Mouse (Mus musculus): ENCODE data around the gene Gm10188.

Gene Gm10188

DNA sequence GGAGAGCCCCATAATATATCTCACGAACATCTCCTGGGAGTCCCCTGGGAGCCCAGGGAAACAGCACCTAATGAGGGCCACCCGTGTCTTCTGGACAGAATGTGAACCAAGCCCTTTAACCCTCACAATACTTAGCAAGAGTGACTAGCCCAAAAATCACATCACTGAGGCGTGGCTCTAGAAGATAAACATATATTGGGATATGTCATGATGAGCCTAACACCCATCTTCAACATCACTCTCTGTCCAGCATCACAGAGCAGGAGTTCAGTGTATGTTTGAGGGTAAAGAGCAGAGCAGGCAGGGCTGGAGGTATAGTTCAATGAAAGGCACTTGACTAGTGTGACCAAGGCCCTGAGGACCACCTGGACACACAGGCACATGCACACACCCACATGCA lies at the start of gene Gm10188:
Gm10188 (minus strand) TSS at position 101 of the 400 bp plus-strand sequence.
- DNase-seq: no peak

DNA sequence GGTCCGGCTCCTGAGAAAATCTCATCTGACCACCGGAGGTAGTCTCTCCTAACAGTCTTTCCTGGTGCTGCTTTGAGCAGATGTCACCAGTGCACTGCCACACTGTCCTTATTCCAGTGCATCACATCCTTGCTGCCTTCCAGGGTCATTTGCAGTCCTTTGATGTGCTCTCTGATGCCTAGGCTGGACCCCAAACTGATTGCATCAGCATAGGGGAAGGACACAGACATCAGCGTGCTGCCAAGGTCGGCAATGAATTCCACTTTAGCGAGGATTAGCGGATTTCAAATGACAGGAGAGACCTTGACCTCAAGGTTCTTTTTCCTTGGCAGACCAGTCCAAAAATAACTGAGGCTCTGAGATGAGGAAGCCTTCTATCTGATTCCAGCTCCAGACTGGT lies 47.6 kb upstream of the Gm10188 start:
- no peak for DNase-seq

DNA sequence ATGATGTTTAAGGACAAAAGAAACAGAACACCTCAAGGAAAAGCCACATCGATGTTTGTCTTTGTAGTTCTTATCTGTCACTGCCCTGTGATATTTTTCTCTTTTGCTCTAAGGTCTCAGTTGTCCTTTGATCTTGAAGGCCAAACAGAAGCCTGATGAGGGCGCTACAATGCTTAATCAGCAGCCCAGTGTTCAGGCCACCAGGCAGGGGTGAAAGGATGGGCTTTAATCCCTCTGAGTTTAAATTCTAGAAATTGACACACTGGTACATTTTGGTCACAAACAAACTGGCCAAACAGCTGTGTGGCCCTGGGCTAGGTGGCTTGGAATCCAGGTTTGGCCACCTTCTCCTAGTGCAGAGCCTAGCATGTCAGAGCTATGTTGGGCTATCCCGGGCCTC lies 47.1 kb upstream of the Gm10188 start:
- no peak for DNase-seq

DNA sequence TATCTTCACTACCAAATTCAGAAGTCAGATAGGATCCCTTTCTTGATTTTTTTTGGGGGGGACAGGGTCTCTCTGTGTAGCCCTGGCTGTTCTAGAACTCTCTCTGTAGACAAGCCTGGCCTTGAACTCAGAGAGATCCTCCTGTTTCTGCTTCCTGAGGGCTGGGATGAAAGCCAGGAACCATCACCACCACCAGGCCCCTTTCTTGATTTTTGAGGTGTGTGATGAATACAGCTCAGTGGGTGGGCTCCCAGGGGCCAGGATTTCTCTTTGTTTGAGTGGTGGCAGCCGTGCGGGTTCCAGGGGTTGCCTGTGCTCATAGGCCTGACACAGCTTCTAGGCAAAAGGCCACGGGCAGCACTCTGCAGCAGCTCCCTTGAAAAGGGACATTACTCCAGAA lies 41.7 kb upstream of the Gm10188 start:
- DNase-seq: no peak

DNA sequence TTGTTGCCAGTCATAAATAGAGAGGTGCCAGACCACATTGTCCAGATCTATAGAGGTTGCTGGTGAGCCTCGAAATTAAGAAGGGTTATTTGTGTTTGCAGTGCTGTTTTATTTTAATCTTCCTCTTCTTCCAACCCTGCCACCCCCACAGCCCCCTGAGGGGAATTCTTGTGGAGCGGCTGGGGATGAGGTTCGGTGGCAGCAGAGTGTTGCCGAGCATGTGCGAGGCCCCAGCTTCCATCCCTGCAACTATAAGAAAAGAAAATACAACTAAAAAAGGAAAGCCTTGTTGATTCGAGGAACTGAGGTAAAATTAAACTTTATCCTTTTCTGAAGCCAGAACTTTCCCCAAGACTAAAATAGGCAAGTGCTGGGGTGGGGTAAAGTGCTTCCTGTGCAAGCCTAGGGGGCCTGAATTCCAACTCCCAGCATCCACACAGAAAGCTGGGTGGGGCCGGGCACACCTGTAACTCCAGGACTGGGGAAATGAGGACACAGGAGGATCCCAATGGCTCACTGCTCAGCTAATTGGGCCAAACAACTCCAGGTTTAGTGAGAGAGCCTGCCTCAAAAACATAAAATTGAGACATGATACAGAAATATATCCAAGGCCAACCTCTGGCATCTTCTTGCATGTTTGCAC lies 39.0 kb upstream of the Gm10188 start:
- DNase-seq: no peak

DNA sequence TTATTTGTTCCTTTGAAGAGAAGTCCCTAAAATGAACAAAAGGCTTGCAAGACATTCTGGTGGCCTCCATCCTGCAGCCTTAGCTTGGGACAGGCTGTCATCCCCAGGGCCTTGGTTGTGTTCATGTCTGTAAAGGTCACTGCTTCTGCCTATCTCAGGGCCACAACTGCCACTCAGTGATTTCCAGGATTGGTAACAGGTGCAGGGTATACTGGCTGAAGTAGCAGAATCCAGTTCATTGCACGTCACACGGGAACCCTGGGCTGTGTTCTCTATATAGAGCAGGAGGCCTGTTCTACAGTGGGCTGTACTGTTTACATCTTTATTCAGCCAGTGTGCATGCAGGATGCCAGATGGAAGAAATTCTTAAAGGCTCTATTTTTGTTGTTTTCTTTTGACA lies 38.4 kb upstream of the Gm10188 start:
- no peak for DNase-seq

DNA sequence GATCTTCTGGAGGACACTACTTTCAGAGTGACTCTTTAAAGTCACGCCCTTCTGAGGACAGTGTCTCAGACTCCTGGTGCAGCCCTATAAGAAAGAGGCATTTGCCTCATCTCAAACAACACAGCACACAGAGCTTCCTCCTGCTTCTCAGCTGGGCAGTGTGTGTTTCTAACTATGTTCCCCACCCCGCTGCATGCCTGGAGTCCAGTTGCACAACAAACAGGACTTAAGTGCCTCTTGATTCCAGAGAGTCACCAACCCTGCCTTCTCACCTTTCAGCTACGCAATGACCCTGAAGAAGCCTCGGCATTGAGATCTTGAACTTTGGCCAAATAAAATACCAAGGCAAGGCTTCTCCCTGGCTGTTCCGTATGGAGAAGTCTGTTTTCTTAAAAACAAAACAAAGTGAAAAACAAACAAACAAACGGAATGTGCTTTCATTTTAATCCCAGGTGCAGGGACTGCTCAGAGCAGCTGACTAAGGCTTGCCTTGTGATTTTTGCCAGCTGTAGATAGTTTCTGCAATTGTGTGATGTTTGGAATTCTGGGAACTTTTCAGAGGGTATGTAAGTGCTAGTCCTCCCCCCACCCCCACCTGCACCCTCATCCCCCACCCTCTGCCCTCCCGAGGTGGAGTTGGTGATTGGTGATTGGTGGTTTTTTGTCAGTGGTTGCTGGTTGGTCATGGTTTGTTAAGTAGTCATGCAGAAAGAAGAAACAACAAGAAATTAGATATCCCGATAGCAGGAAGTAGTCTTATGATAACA lies 37.4 kb upstream of the Gm10188 start:
- DNase-seq: peak; percentile 21

DNA sequence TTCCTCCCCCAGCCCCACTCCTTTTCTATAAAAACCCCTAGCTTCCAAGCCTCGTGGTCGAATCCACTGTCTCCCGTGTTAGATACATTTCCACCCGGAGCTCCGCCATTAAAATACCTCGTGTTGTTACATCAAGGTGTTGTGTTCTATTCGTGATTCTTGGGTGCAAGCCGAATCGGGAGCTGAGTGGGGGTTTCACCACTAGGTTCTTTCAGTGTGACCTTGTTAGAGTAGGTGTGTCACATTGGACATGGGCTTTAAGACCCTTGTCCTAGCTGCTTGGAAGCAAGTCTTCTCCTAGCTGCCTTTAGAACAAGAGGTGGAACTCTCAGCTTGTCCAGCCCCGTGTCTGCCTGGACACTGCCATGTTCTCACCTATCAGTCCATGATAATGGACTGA lies 36.4 kb upstream of the Gm10188 start:
- no peak for DNase-seq

DNA sequence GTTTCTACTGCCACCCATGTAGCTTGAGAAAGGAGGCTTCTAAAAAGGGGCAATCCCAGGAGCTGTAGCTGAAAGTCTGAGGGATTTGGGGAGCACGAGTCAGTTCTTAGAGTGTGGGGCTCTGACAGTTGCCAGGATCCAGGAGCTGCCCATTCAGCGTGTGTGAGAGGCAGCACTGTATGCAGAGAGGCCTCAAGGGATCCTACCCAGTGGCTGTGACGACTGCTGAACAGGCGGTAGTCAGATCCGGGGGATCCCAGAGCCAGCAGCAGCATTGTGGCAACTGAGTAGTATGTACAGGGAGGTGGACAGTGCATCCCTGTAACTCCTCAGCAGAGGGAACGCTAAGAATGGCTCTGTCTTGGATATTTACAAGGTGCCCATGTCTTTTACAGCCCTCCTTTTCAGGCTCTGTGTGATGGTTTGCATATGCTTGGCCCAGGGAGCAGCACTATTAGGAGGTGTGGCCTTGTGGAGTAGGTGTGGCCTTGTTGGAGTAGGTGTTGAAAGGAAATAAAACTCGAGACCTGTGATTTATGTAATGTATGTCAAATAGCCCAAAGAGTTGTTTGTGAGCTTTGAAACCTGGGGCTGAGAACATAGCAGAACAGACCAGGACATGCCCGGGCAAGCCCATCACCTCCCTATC lies 35.8 kb upstream of the Gm10188 start:
- no peak for DNase-seq

DNA sequence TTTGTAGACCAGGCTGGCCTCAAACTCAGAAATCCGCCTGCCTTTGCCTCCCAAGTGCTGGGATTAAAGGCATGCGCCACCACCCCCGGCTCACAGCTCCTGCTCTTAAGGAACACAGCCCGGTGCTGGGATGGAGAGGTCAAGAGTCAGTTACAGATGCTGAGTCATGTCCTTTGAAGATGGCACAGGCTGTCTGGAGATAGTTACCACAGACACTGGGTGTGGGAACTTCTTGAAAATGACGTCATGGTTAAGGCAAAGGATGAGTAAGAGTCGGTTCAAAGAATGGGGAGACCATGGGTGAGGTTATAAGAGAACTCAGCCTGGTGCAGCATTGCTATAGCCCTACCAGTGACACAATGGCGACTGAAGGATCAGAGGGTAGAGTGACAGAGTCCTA lies 35.0 kb upstream of the Gm10188 start:
- DNase-seq: no peak

GRCm38 (mm10) chr1:132263618-132264017 lies 34.1 kb upstream of the Gm10188 start:
- no peak for DNase-seq

DNA sequence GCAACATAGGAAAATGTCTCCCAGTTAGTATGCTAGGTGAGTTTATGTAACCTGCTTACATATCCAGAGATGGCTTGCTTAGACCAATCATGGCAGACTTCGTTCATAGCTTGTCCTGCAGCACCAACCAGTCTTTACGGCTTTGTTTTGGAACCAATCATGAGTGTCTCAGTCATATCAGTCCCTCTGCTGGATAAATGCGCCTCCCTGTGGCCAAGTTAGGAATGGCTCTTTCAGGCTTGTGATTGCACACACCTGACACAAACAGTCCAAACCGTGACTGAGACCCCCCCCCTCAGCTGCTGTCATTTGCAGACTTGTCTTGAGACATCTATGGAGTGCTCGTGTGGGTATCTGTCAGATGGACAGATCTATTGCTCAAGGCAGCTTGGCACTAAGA lies 31.5 kb upstream of the Gm10188 start:
- DNase-seq: no peak

DNA sequence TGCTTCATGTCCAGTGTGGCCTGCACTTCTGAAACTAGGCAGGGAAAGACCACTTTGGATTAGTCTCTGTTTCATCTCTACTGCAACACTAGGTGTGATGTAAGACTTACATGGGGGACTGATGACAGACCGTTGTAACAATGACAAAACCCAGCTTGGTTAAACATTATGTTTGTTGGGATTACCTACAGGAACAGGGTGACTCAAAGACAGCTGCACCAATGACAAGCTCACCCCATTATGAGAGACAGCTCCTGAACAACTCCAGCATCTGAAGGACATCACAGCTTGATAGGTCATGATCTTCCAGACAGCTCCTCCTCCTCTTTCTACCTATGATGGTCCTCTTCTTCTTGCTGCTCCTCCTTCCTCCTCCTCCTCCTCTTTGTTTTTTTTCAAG lies 30.8 kb upstream of the Gm10188 start:
- no peak for DNase-seq

DNA sequence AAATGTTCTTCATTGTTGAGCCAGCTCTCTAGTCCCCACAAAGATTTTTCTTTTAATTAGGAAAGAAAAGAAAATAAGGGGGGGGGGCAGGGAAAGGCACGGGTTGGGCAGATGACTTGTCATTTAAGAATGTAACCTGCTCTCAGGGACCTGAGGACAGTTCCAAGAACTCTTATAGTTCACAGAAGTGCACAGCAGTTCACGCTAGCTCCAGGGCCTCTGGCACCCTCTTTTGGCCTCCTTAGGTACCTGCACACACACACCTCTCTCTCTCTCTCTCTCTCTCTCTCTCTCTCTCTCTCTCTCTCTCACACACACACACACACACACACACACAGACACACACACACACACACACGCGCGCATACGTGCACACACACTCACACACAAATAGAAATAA lies 24.9 kb upstream of the Gm10188 start:
- DNase-seq: no peak

- peak; percentile 26 for DNase-seq
Observed at GRCm38 (mm10) chr1:132246641-132247040, 17.1 kb upstream of the Gm10188 start.

GRCm38 (mm10) chr1:132246137-132246536 lies 16.6 kb upstream of the Gm10188 start:
- no peak for DNase-seq

- DNase-seq: no peak
Observed at GRCm38 (mm10) chr1:132245010-132245409, 15.4 kb upstream of the Gm10188 start.

GRCm38 (mm10) chr1:132237585-132238159 lies 8.1 kb upstream of the Gm10188 start:
- peak; percentile 71 for DNase-seq

GRCm38 (mm10) chr1:132234757-132235273 lies 5.2 kb upstream of the Gm10188 start:
- no peak for DNase-seq

DNA sequence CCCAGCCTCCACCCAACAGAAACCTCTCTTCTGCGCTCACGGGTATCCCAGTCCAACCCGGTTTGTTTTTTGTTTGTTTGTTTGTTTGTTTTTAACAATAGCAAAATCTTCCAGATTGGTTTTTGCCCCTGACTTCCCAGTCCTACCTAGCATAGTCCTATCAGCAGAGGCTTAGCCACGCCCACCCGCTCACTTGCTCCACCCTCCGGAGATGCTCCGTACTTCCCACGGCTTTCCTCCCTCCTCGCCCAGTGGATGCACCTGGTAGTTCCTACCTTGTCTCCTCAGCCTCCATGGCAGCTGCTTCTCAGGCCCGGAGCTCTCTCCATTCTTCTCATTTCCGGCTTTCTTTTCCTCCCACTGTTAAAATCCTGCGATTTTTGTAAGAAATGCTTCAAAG lies 4.0 kb upstream of the Gm10188 start:
- peak; percentile 44 for DNase-seq

- no peak for DNase-seq
Observed at GRCm38 (mm10) chr1:132231470-132232274, 2.1 kb upstream of the Gm10188 start.

DNA sequence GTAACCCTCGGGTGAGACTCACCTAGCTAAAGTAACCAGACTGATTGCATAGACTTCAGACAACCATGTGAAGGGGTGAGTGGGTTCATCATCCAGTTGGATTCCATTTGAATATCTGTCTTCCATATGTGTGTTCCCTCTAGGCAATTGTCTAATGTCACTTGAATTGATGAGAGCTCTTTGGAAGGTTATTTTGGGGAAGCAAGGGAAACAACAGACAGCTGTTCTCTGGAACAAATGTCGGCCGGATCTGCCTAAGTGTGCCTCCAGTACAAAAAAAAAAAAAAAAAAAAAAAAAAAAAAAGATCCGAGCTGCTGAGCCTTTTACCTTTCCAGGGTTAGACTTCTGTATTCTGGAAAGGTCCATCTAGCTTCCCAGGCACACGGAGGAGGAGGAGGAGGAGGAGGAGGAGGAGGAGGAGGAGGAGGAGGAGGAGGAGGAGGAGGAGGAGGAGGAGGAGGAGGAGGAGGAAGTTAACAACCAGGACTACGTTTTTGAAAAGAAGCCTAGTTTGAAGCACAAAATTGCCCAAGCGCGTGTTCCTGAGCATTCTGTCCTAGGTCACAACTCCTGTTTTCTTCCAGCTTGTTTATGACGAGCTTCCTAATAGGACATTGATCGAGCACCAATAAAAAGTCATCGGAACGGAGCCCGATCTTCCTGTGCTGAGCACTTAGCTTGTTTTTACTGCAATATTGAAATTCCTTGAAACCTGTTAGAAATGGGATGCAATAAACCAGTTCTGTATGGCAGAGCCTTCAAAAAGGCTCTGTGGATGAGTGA lies 3.1 kb downstream of the Gm10188 start:
- no peak for DNase-seq
